Mouse (Mus musculus): ENCODE data around the gene Tmeff1.
"Not testable (repeated sequence)": the region's sequence is repeated elsewhere in the genome, so short reads cannot be mapped to it uniquely, and the experiment has no call there.

The Tmeff1 gene

GRCm38 (mm10) chr4:48677276-48677675, 92.3 kb downstream of the Tmeff1 start:
- no peak for DNase-seq (ENCODE audit: low spot score)

DNA sequence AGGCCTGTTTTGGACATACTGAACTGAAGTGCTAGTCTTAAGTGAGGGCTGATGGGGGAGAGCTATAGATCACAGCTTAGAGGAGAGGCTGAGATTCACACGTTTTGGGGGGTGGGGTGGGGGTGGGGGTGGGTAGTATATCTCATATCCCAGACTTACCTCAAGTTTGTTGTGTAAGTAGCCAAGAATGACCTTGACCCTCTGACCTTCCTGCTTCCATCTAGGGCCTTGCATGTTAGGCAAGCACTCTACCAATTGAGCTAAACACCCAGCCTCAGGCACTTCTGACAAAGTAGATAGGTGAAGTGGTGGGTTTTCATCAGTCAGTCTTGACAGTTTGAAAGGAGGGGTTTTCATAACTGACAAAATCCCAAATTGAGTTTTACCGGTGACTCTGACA, 92.8 kb downstream of the Tmeff1 start:
- no peak for DNase-seq (ENCODE audit: low spot score)

DNA sequence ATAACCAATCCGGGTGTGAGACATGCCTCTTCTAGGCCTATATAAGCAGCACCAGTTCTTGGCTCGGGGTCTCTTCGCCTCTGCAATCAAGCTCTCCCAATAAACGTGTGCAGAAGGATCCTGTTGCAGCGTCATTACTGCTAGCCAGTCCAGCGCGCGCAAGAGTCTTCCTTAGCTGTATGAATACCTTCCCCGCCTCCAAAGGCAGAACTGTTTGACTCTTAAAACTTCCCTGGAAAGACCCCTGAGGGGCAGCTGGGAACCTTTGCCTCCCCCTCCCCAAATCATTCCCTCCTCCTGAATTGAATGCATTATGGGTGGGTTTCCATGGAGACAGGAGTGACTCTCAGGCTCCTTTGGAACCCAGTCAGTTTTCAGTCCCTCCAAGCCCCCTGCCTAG, 93.8 kb downstream of the Tmeff1 start:
- no peak for DNase-seq (ENCODE audit: low spot score)

DNA sequence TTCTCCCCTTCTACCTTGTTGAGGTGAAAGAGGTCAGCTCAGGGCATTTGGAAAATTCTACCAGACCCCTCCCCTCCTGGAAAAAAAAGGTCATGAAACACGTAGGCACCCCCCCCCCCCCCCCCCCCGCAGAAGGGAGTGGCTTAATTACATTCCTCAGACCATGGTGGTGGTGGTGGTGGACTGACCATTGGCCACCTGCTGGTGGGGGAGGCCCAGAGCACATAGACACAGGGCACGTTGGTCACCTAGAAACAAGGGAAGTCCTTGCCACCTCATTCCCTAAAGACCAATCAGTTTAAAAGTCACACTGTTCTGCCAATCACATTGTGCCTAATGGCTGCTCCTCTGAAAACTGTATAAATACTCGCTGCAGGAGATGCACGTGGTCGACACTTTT, 94.8 kb downstream of the Tmeff1 start:
- not testable (repeated sequence) for DNase-seq (ENCODE audit: low spot score)

- no peak for DNase-seq (ENCODE audit: low spot score)
Observed at GRCm38 (mm10) chr4:48680214-48680613, 95.2 kb downstream of the Tmeff1 start.

GRCm38 (mm10) chr4:48680648-48681343, 95.8 kb downstream of the Tmeff1 start:
- DNase-seq (ENCODE audit: low spot score), result peak; percentile 91

DNA sequence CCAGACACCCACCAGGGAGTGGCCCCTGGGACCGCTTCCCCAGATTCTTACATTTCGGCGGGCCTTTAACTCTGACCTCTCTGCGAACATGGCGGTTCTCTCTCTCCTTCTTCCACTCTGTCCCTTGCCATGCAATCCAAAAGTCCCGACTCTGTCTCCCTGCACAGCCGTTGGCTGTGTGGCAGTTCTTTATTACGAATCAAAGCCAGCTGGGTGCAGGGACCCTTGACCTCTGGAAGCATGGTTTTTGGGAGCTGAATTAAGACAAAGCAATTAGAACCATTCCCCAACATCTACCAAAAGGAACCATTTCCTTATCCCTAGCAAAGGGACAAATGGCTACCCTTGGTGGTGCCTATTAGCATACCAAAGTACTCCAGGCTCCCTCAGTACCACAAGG, 98.2 kb downstream of the Tmeff1 start:
- DNase-seq (ENCODE audit: low spot score), result no peak

GRCm38 (mm10) chr4:48683633-48684209, 98.7 kb downstream of the Tmeff1 start:
- DNase-seq (ENCODE audit: low spot score), result not testable (repeated sequence)

DNA sequence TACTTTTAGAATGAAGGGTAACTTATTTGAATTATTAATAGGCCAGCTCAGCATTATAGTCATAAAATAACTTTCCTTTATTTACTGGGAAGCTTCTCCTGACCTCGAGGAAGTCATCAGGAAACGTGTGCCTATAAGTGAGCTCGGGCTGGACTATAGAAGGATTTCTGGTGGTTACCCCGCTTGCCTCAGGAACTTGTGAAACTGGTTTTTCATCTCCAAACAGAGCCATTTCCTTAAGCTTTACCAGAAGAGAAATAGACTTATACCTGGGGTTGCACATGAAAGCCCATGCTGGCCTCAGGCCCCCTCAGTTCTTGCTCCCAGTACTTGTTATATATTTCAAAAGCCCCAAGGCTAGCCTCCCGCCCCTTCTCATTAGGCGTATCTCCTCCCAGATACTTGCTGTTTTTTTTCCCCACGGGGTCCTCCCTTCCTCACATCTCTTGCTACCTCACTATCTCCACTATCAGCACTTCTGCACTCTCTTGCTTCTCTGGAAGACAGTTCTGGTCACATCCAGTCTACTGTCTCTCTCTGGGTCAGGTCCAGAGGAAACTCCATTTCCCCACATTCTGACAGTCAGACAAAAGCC, 99.7 kb downstream of the Tmeff1 start:
- DNase-seq (ENCODE audit: low spot score), result no peak

- DNase-seq (ENCODE audit: low spot score), result no peak
Observed at GRCm38 (mm10) chr4:48688148-48688547, 103.2 kb downstream of the Tmeff1 start.

DNA sequence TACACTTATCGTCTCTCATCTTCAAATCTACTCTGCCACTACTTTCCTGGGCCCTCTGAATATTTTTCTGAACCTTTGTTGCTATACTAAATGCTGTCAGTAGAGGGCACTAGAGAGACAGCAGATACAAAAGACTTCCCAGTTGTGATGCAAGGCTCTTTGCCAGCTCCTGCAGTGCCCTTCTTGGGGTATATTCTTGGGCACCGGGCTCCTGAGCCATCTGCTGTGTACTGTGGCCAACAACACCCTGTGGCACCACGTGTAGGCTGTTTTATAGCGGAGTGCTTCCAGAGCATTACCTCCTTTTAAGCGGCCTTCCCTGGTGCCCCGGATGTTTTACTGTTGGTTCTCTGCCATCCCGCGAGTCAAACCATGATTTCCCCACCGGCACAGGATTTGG, 105.7 kb downstream of the Tmeff1 start:
- DNase-seq (ENCODE audit: low spot score), result peak; percentile 75

- peak; percentile 84 for DNase-seq (ENCODE audit: low spot score)
Observed at GRCm38 (mm10) chr4:48691793-48692437, 106.9 kb downstream of the Tmeff1 start.

DNA sequence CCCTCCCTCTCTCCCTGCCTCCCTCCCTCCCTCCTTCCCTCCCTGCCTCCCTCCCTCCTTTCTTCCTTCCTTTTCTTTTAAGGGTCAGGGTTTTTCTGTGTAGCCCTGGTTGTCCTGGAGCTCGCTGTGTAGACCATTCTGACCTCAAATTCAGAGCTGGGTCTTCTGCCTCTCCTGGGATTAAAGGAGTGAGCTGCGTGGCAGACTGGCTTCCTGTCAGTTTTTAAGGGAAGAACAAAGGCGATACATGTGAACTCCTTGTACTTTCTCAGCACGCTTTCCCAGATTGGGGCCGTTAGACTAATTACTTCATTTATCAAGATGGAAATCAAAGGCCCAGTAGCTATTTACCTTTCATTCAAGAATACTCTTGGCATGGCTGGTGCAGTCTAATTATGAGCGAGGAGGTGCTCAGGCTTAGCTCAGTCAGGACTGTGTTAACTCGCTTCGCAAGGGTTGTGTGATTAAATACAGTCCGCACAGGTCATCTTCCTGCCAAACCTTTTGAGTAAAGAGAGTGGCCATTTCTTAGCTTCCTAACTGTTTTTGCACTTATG, 107.8 kb downstream of the Tmeff1 start:
- DNase-seq (ENCODE audit: low spot score), result no peak

DNA sequence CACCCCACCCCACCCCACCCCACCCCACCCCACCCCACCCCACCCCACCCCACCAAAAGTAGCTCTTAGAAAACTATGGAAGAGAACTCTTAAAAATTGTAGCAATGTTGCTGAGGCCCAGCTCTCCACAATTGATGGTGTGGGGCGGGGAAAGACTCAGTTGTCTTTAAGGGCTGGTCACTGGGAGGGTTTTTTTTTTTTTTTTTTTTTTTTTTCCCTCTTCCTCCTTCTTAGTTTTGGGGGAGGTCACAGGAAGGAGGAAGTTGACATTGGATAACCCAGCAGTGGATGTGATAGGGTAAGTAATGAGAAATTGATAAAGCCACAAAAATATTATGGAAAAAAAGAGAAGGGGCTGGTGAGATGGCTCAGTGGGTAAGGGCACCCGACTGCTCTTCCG, 111.7 kb downstream of the Tmeff1 start:
- DNase-seq (ENCODE audit: low spot score), result no peak

- peak; percentile 37 for DNase-seq (ENCODE audit: low spot score)
Observed at GRCm38 (mm10) chr4:48697302-48697701, 112.3 kb downstream of the Tmeff1 start.
